Mouse (Mus musculus): ENCODE measurements around the gene Ipo8.

- TF ChIP-seq CTCF (IDR thresholded peaks at IDR 0.05; ENCODE audit: extremely low read depth, insufficient read depth, insufficient read length, insufficient replicate concordance) (no peak), POLR2A (IDR thresholded peaks at IDR 0.05; ENCODE audit: low read depth, low read length) (no peak)
Measured at GRCm38 (mm10) chr6:148761475-148761874, 69.8 kb downstream of the Ipo8 start.

Measured in spleen, adult 2 months (tissue).